ENCODE assay signal across 7 mouse cellular contexts in the genomic region with DNA sequence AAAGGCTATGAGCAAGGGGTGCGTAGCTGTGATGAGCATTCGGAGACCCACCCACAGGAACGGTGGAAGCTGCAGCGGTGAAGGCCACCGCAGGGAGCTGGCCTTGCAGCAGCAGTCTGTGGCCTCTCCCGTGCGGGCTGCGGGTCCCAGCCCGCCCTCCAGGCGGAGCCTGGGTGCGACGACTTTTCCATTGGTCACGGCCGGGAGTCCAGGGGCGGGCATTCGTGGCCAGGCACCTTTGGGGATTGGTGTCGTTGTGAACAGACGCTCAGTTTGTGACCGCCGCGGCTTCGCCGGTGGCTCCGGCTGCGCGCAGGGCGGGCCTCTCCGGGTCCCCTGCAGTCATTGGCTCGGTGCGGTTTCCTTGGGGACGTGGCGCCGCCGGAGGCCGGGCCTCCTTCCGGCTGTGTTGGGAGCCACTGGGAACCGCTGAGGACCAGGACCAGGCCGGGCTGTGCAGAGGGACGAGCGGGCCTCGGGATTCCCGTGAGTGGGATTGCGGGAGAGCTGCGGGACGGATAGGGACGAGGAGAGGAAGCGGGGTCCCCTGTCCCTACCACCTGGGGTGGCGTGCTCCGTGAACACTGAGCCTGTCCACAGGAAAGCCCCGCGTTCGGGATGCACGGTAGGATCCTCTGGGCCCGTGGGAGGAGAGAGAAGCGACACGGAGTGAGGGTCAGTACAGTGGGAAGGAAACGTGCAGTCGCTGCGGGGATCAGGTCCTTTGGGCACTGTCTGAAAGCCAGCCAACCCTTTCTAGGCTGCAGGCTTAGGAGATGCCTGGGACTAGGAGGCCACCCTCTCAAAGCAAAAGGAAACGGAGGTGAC. TPM values are rescaled to one million over a fixed set of nuclear protein-coding genes. Genes with fewer than 3 reads are reported as not detected.
DNase-seq lines count a peak whose midpoint lies in the region; ATAC-seq and TF ChIP-seq lines count a peak whose summit lies in the region.

Entpd7 (plus strand) TSS at position 254 of the 828 bp plus-strand sequence.

- TF ChIP-seq POLR2A in kidney, adult 2 months (IDR thresholded peaks at IDR 0.05; ENCODE audit: low read depth, low read length) = peak; percentile 91
- TF ChIP-seq POLR2A in spleen, adult 2 months (IDR thresholded peaks at IDR 0.05; ENCODE audit: low read depth, low read length) = peak; percentile 65

- TF ChIP-seq CTCF in kidney, adult 2 months (conservative IDR thresholded peaks at IDR 0.05; ENCODE audit: insufficient read depth, insufficient read length, low read depth, low read length) = peak; percentile 45
- no peak for TF ChIP-seq CTCF in spleen, adult 2 months (IDR thresholded peaks at IDR 0.05; ENCODE audit: extremely low read depth, insufficient read depth, insufficient read length, insufficient replicate concordance)

- H3K36me3 ChIP-seq in embryonic facial prominence, embryonic 12.5 days = peaks cover 3% of the 10 kb centered on the region; the same call in 1 of the 2 replicates
- H3K36me3 ChIP-seq in kidney, adult 2 months (ENCODE audit: control insufficient read depth, insufficient read depth, low read length) = no peaks in the 10 kb centered on the region
- H3K36me3 ChIP-seq in limb, embryonic 12.5 days = peaks cover 8% of the 10 kb centered on the region
- H3K36me3 ChIP-seq in midbrain, embryonic 15.5 days (replicated peaks) = no peaks in the 10 kb centered on the region
- no peaks in the 10 kb centered on the region for H3K36me3 ChIP-seq in spleen, adult 2 months (ENCODE audit: control insufficient read depth, insufficient read depth, low read length)

- under 1% methylated on average over 60 of the region's 60 CpGs for WGBS in embryonic facial prominence, embryonic 12.5 days
- under 1% methylated on average over 60 of the region's 60 CpGs for WGBS in kidney, adult 2 months
- WGBS in limb, embryonic 12.5 days = under 1% methylated on average over 60 of the region's 60 CpGs
- WGBS in midbrain, embryonic 15.5 days = under 1% methylated on average over 60 of the region's 60 CpGs
- under 1% methylated on average over 59 of the region's 60 CpGs for WGBS in spleen, adult 2 months

- H3K9me3 ChIP-seq in embryonic facial prominence, embryonic 12.5 days = no peaks in the 10 kb centered on the region
- H3K9me3 ChIP-seq in limb, embryonic 12.5 days = no peaks in the 10 kb centered on the region
- no peaks in the 10 kb centered on the region for H3K9me3 ChIP-seq in midbrain, embryonic 15.5 days

- H3K9ac ChIP-seq in embryonic facial prominence, embryonic 12.5 days = peak within 1 kb of the TSS; percentile 76
- peak within 1 kb of the TSS; percentile 73 for H3K9ac ChIP-seq in limb, embryonic 12.5 days (replicated peaks)
- H3K9ac ChIP-seq in midbrain, embryonic 15.5 days = peak within 1 kb of the TSS; percentile 91

- ATAC-seq in embryonic facial prominence, embryonic 12.5 days (ENCODE audit: insufficient number of reproducible peaks, insufficient read depth, low FRiP score, low TSS enrichment) = peak; percentile 95
- peak; percentile 98 for ATAC-seq in limb, embryonic 12.5 days (ENCODE audit: insufficient number of reproducible peaks, insufficient read depth, low FRiP score, low TSS enrichment, low read depth)
- ATAC-seq in midbrain, embryonic 15.5 days (replicated peaks) = peak; percentile 98

- peak within 1 kb of the TSS; percentile 52; the same call in 1 of the 2 replicates for H3K27ac ChIP-seq in embryonic facial prominence, embryonic 12.5 days
- H3K27ac ChIP-seq in kidney, adult 2 months (ENCODE audit: insufficient read depth, low read depth, low read length) = peak within 1 kb of the TSS; percentile 43; the same call in 1 of the 2 replicates
- peak within 1 kb of the TSS; percentile 56; the same call in 1 of the 2 replicates for H3K27ac ChIP-seq in limb, embryonic 12.5 days
- H3K27ac ChIP-seq in midbrain, embryonic 15.5 days = peak within 1 kb of the TSS; percentile 72
- peak within 1 kb of the TSS; percentile 19; the same call in 1 of the 2 replicates for H3K27ac ChIP-seq in spleen, adult 2 months (ENCODE audit: insufficient read depth, low read length)

- peak within 1 kb of the TSS; percentile 81 for H3K4me3 ChIP-seq in embryonic facial prominence, embryonic 12.5 days
- peak within 1 kb of the TSS; percentile 84 for H3K4me3 ChIP-seq in kidney, adult 2 months (ENCODE audit: insufficient read depth, low read depth, low read length)
- H3K4me3 ChIP-seq in limb, embryonic 12.5 days (replicated peaks) = peak within 1 kb of the TSS; percentile 75
- peak within 1 kb of the TSS; percentile 93 for H3K4me3 ChIP-seq in midbrain, embryonic 15.5 days
- H3K4me3 ChIP-seq in spleen, adult 2 months (ENCODE audit: extremely low read depth, insufficient read depth, insufficient read length) = peak within 1 kb of the TSS; percentile 89

- H3K4me2 ChIP-seq in embryonic facial prominence, embryonic 12.5 days (replicated peaks) = peak within 1 kb of the TSS; percentile 88
- H3K4me2 ChIP-seq in limb, embryonic 12.5 days = peak within 1 kb of the TSS; percentile 84
- peak within 1 kb of the TSS; percentile 70 for H3K4me2 ChIP-seq in midbrain, embryonic 15.5 days

- H3K4me1 ChIP-seq in embryonic facial prominence, embryonic 12.5 days = peaks cover 8% of the 10 kb centered on the region; the same call in 1 of the 2 replicates
- peaks cover 3% of the 10 kb centered on the region for H3K4me1 ChIP-seq in kidney, adult 2 months (ENCODE audit: control insufficient read depth, insufficient read depth, low read length)
- peaks cover 14% of the 10 kb centered on the region; the same call in 1 of the 2 replicates for H3K4me1 ChIP-seq in limb, embryonic 12.5 days (replicated peaks)
- peaks cover 18% of the 10 kb centered on the region for H3K4me1 ChIP-seq in midbrain, embryonic 15.5 days
- H3K4me1 ChIP-seq in spleen, adult 2 months (ENCODE audit: control insufficient read depth, insufficient read depth, insufficient read length) = no peaks in the 10 kb centered on the region; the same call in 1 of the 2 replicates

- peak; percentile 97 for DNase-seq in adrenal gland, postnatal 25 days
- peak; percentile 95 to 99 for DNase-seq in heart, adult 18-20 months
- peak; percentile 99 for DNase-seq in kidney, adult 2 months
- DNase-seq in spleen, adult 2 months (ENCODE audit: low read depth in 1 of 2, low spot score in 2 of 2) = peak; percentile 82 to 91

- H3K27me3 ChIP-seq in embryonic facial prominence, embryonic 12.5 days = no peaks in the 10 kb centered on the region
- no peaks in the 10 kb centered on the region for H3K27me3 ChIP-seq in kidney, adult 2 months (replicated peaks; ENCODE audit: control insufficient read depth, insufficient read depth, low read length)
- H3K27me3 ChIP-seq in limb, embryonic 12.5 days = 0 out of 2 replicates have a peak, but pooled peaks cover 4% of the 10 kb centered on the region
- no peaks in the 10 kb centered on the region for H3K27me3 ChIP-seq in midbrain, embryonic 15.5 days (replicated peaks)
- H3K27me3 ChIP-seq in spleen, adult 2 months (ENCODE audit: control insufficient read depth, insufficient read depth, low read length) = no peaks in the 10 kb centered on the region

RNA-seq across cellular contexts. Expression of gene Entpd7, which starts in this region (rescaled TPM):
- 21.6 and 22.9 TPM in 2 replicates for total RNA-seq in adrenal gland, postnatal 25 days (2021)
- polyA plus RNA-seq in embryonic facial prominence, embryonic 12.5 days (2016; fragmentation: Nextera tagmentation; extraction: Ambion mirVana) = 9.3 and 12.0 TPM in 2 replicates
- total RNA-seq in heart, adult 18-20 months (2021) = 1 to 10 TPM; 2.1 to 2.4 TPM
- polyA plus RNA-seq in kidney, adult 2 months (2012; rRNA removed) = 6.1 and 6.5 TPM in 2 replicates
- 10.5 and 11.6 TPM in 2 replicates for polyA plus RNA-seq in limb, embryonic 12.5 days (2016; fragmentation: Nextera tagmentation; extraction: Ambion mirVana)
- polyA plus RNA-seq in midbrain, embryonic 15.5 days (2015; fragmentation: Nextera tagmentation; extraction: Ambion mirVana) = 7.8 and 10.4 TPM in 2 replicates
- polyA plus RNA-seq in spleen, adult 2 months (2012; rRNA removed) = 3.5 and 4.6 TPM in 2 replicates

Comparison
In these comparisons a context has a peak if more than half of its experiments do, and no peak if none do; other contexts are left out.
1. Peak in every context shown above with its lines: DNase-seq, ATAC-seq, H3K4me3 ChIP-seq and H3K27ac ChIP-seq.
2. H3K27ac ChIP-seq: peak in every context shown above with its lines; median percentile 72 in midbrain, embryonic 15.5 days; 56 in limb, embryonic 12.5 days; 52 in embryonic facial prominence, embryonic 12.5 days; 43 in kidney, adult 2 months; 19 in spleen, adult 2 months.